Mouse (Mus musculus): ENCODE data around the gene Slit2. TPM values are rescaled to one million over a fixed set of nuclear protein-coding genes. Genes with fewer than 3 reads are reported as not detected.
"Not testable (repeated sequence)": the region's sequence is repeated elsewhere in the genome, so short reads cannot be mapped to it uniquely, and the experiment has no call there.

The Slit2 gene
- polyA plus RNA-seq, 1 experiment, result 11.9 TPM

GRCm38 (mm10) chr5:48199380-48199779, 216.4 kb downstream of the Slit2 start:
- no peak overlapping the region for H3K4me3 ChIP-seq (ENCODE audit: insufficient read depth, low read length)
- no peak for TF ChIP-seq CTCF (IDR thresholded peaks at IDR 0.05; ENCODE audit: extremely low read depth, insufficient read depth, low read length)
- TF ChIP-seq POLR2A (IDR thresholded peaks at IDR 0.05; ENCODE audit: extremely low read depth, insufficient read depth, low read length), result no peak
- no peak overlapping the region for H3K27ac ChIP-seq (ENCODE audit: insufficient read depth, low read length)

GRCm38 (mm10) chr5:48215248-48215647, 232.3 kb downstream of the Slit2 start:
- no peak overlapping the region for H3K4me3 ChIP-seq (ENCODE audit: insufficient read depth, low read length)
- H3K27ac ChIP-seq (ENCODE audit: insufficient read depth, low read length), result no peak overlapping the region
- TF ChIP-seq CTCF (IDR thresholded peaks at IDR 0.05; ENCODE audit: extremely low read depth, insufficient read depth, low read length) (no peak), POLR2A (IDR thresholded peaks at IDR 0.05; ENCODE audit: extremely low read depth, insufficient read depth, low read length) (no peak)
- H3K4me1 ChIP-seq (ENCODE audit: control insufficient read depth, insufficient read depth, low read length), result no peaks in the 10 kb centered on the region

More at GRCm38 (mm10) chr5:48199380-48199779, 216.4 kb downstream of the Slit2 start:
- H3K4me1 ChIP-seq (ENCODE audit: control insufficient read depth, insufficient read depth, low read length), result no peaks in the 10 kb centered on the region

- no peak for TF ChIP-seq CTCF (IDR thresholded peaks at IDR 0.05; ENCODE audit: extremely low read depth, insufficient read depth, low read length)
- TF ChIP-seq POLR2A (IDR thresholded peaks at IDR 0.05; ENCODE audit: extremely low read depth, insufficient read depth, low read length), result no peak
- Histone ChIP-seq H3K27ac (ENCODE audit: insufficient read depth, low read length) (no peak overlapping the region), H3K4me1 (ENCODE audit: control insufficient read depth, insufficient read depth, low read length) (no peaks in the 10 kb centered on the region), H3K4me3 (ENCODE audit: insufficient read depth, low read length) (no peak overlapping the region)
Observed at GRCm38 (mm10) chr5:48219624-48220155, 236.8 kb downstream of the Slit2 start.

GRCm38 (mm10) chr5:48225500-48225899, 242.6 kb downstream of the Slit2 start:
- Histone ChIP-seq H3K4me3 (ENCODE audit: insufficient read depth, low read length) (no peak overlapping the region), H3K4me1 (ENCODE audit: control insufficient read depth, insufficient read depth, low read length) (no peaks in the 10 kb centered on the region), H3K27ac (ENCODE audit: insufficient read depth, low read length) (no peak overlapping the region)
- TF ChIP-seq CTCF (IDR thresholded peaks at IDR 0.05; ENCODE audit: extremely low read depth, insufficient read depth, low read length), result no peak
- TF ChIP-seq POLR2A (IDR thresholded peaks at IDR 0.05; ENCODE audit: extremely low read depth, insufficient read depth, low read length), result no peak

- Histone ChIP-seq H3K4me1 (ENCODE audit: control insufficient read depth, insufficient read depth, low read length) (no peaks in the 10 kb centered on the region), H3K27ac (ENCODE audit: insufficient read depth, low read length) (no peak overlapping the region), H3K4me3 (ENCODE audit: insufficient read depth, low read length) (no peak overlapping the region)
- no peak for TF ChIP-seq POLR2A (IDR thresholded peaks at IDR 0.05; ENCODE audit: extremely low read depth, insufficient read depth, low read length)
- TF ChIP-seq CTCF (IDR thresholded peaks at IDR 0.05; ENCODE audit: extremely low read depth, insufficient read depth, low read length), result no peak
Observed at GRCm38 (mm10) chr5:48230430-48231080, 247.6 kb downstream of the Slit2 start.

- H3K4me1 ChIP-seq (ENCODE audit: control insufficient read depth, insufficient read depth, low read length), result no peaks in the 10 kb centered on the region
Observed at GRCm38 (mm10) chr5:48234728-48235127, 251.8 kb downstream of the Slit2 start.

GRCm38 (mm10) chr5:48235270-48235669, 252.3 kb downstream of the Slit2 start:
- TF ChIP-seq POLR2A (IDR thresholded peaks at IDR 0.05; ENCODE audit: extremely low read depth, insufficient read depth, low read length) (no peak), CTCF (IDR thresholded peaks at IDR 0.05; ENCODE audit: extremely low read depth, insufficient read depth, low read length) (no peak)
- H3K27ac ChIP-seq (ENCODE audit: insufficient read depth, low read length), result no peak overlapping the region

More at GRCm38 (mm10) chr5:48234728-48235127, 251.8 kb downstream of the Slit2 start:
- no peak overlapping the region for H3K27ac ChIP-seq (ENCODE audit: insufficient read depth, low read length)
- H3K4me3 ChIP-seq (ENCODE audit: insufficient read depth, low read length), result no peak overlapping the region
- TF ChIP-seq POLR2A (IDR thresholded peaks at IDR 0.05; ENCODE audit: extremely low read depth, insufficient read depth, low read length) (no peak), CTCF (IDR thresholded peaks at IDR 0.05; ENCODE audit: extremely low read depth, insufficient read depth, low read length) (no peak)

GRCm38 (mm10) chr5:48240751-48241150, 257.8 kb downstream of the Slit2 start:
- H3K4me3 ChIP-seq (ENCODE audit: insufficient read depth, low read length); H3K27ac ChIP-seq (ENCODE audit: insufficient read depth, low read length); H3K4me1 ChIP-seq (ENCODE audit: control insufficient read depth, insufficient read depth, low read length): not testable (repeated sequence)
- peak; percentile 70 for TF ChIP-seq CTCF (IDR thresholded peaks at IDR 0.05; ENCODE audit: extremely low read depth, insufficient read depth, low read length)

More at GRCm38 (mm10) chr5:48235270-48235669, 252.3 kb downstream of the Slit2 start:
- no peaks in the 10 kb centered on the region for H3K4me1 ChIP-seq (ENCODE audit: control insufficient read depth, insufficient read depth, low read length)
- no peak overlapping the region for H3K4me3 ChIP-seq (ENCODE audit: insufficient read depth, low read length)

GRCm38 (mm10) chr5:48248327-48248726, 265.4 kb downstream of the Slit2 start:
- Histone ChIP-seq H3K4me3 (ENCODE audit: insufficient read depth, low read length) (no peak overlapping the region), H3K27ac (ENCODE audit: insufficient read depth, low read length) (no peak overlapping the region), H3K4me1 (ENCODE audit: control insufficient read depth, insufficient read depth, low read length) (no peaks in the 10 kb centered on the region)
- TF ChIP-seq CTCF (IDR thresholded peaks at IDR 0.05; ENCODE audit: extremely low read depth, insufficient read depth, low read length), result no peak
- TF ChIP-seq POLR2A (IDR thresholded peaks at IDR 0.05; ENCODE audit: extremely low read depth, insufficient read depth, low read length), result no peak

- Histone ChIP-seq H3K27ac (ENCODE audit: insufficient read depth, low read length) (no peak overlapping the region), H3K4me3 (ENCODE audit: insufficient read depth, low read length) (no peak overlapping the region), H3K4me1 (ENCODE audit: control insufficient read depth, insufficient read depth, low read length) (no peaks in the 10 kb centered on the region)
- no peak for TF ChIP-seq CTCF (IDR thresholded peaks at IDR 0.05; ENCODE audit: extremely low read depth, insufficient read depth, low read length)
- TF ChIP-seq POLR2A (IDR thresholded peaks at IDR 0.05; ENCODE audit: extremely low read depth, insufficient read depth, low read length), result no peak
Observed at GRCm38 (mm10) chr5:48277561-48277960, 294.6 kb downstream of the Slit2 start.
